Mouse (Mus musculus): ENCODE results near the gene Mdga1.

Mdga1 gene

GRCm38 (mm10) chr17:29886655-29887251, 83.1 kb downstream of the Mdga1 start:
- in situ Hi-C loops (cut with MboI) = loop anchor here (25.0 kb wide), 1 partner anchor 274 kb away; the partner anchor contains the start of genes Gm28043 and Rnf8

GRCm38 (mm10) chr17:29886061-29886460, 83.8 kb downstream of the Mdga1 start:
- in situ Hi-C loops (cut with MboI) = loop anchor here (25.0 kb wide), 1 partner anchor 274 kb away; the partner anchor contains the start of genes Gm28043 and Rnf8

- in situ Hi-C loops (cut with MboI) = loop anchor here (25.0 kb wide), 1 partner anchor 272 kb away; the partner anchor contains the start of genes Gm28043 and Rnf8
These were observed 85.3 kb downstream of the Mdga1 start for GRCm38 (mm10) chr17:29884596-29884995.

- in situ Hi-C loops (cut with MboI) = loop anchor here (25.0 kb wide), 1 partner anchor 271 kb away; the partner anchor contains the start of genes Gm28043 and Rnf8
These were observed 86.5 kb downstream of the Mdga1 start for GRCm38 (mm10) chr17:29883351-29883750.

- in situ Hi-C loops (cut with MboI) = loop anchor here (25.0 kb wide), 1 partner anchor 271 kb away; the partner anchor contains the start of genes Gm28043 and Rnf8
These were observed 87.0 kb downstream of the Mdga1 start for GRCm38 (mm10) chr17:29882885-29883284.

GRCm38 (mm10) chr17:29880251-29880650, 89.6 kb downstream of the Mdga1 start:
- in situ Hi-C loops (cut with MboI) = loop anchor here (25.0 kb wide), 1 partner anchor 268 kb away; the partner anchor contains the start of genes Gm28043 and Rnf8

GRCm38 (mm10) chr17:29878990-29879389, 90.9 kb downstream of the Mdga1 start:
- in situ Hi-C loops (cut with MboI) = loop anchor here (25.0 kb wide), 1 partner anchor 267 kb away; the partner anchor contains the start of genes Gm28043 and Rnf8

- in situ Hi-C loops (cut with MboI) = no loop called here
These were observed 95.7 kb downstream of the Mdga1 start for GRCm38 (mm10) chr17:29874082-29874679.

GRCm38 (mm10) chr17:29873580-29874015, 96.3 kb downstream of the Mdga1 start:
- in situ Hi-C loops (cut with MboI) = no loop called here

- in situ Hi-C loops (cut with MboI) = no loop called here
These were observed 99.6 kb downstream of the Mdga1 start for GRCm38 (mm10) chr17:29870316-29870715.

- in situ Hi-C loops (cut with MboI) = no loop called here
These were observed 104.0 kb downstream of the Mdga1 start for GRCm38 (mm10) chr17:29865914-29866313.

GRCm38 (mm10) chr17:29864440-29864839, 105.4 kb downstream of the Mdga1 start:
- in situ Hi-C loops (cut with MboI) = no loop called here

- in situ Hi-C loops (cut with MboI) = no loop called here
These were observed 110.1 kb downstream of the Mdga1 start for GRCm38 (mm10) chr17:29859788-29860283.

GRCm38 (mm10) chr17:29858764-29859163, 111.1 kb downstream of the Mdga1 start:
- in situ Hi-C loops (cut with MboI) = no loop called here

- in situ Hi-C loops (cut with MboI) = no loop called here
These were observed 113.9 kb downstream of the Mdga1 start for GRCm38 (mm10) chr17:29855702-29856580.

GRCm38 (mm10) chr17:29854835-29855234, 115.1 kb downstream of the Mdga1 start:
- in situ Hi-C loops (cut with MboI) = no loop called here

GRCm38 (mm10) chr17:29854388-29854787, 115.5 kb downstream of the Mdga1 start:
- in situ Hi-C loops (cut with MboI) = no loop called here

GRCm38 (mm10) chr17:29852846-29853486, 116.9 kb downstream of the Mdga1 start:
- in situ Hi-C loops (cut with MboI) = no loop called here

GRCm38 (mm10) chr17:29849436-29849797, 120.5 kb downstream of the Mdga1 start:
- in situ Hi-C loops (cut with MboI) = no loop called here

- in situ Hi-C loops (cut with MboI) = no loop called here
These were observed 121.0 kb downstream of the Mdga1 start for GRCm38 (mm10) chr17:29848793-29849435.

GRCm38 (mm10) chr17:29847291-29847690, 122.6 kb downstream of the Mdga1 start:
- in situ Hi-C loops (cut with MboI) = no loop called here

All from mature B cell (primary cell).